Mouse (Mus musculus) cerebellum, postnatal 36 days (tissue): ENCODE data around the gene Olfr527.

Experiments used
- DNase-seq, 2 experiments: peaks; one replicate each; pipeline ENCODE4 v3.0.0; 2021 to 2022; ENCODE audit warnings: mixed read lengths in 2 of 2

Gene Olfr527

GRCm38 (mm10) chr7:140333717-140334116 lies at the start of gene Olfr527:
TSS of gene Olfr527 (plus strand) at chr7:140334017.
- no peak for DNase-seq

- no peak for DNase-seq
Observed at GRCm38 (mm10) chr7:140295746-140296145, 38.1 kb upstream of the Olfr527 start.

- DNase-seq = no peak
Observed at GRCm38 (mm10) chr7:140296876-140297275, 36.9 kb upstream of the Olfr527 start.

GRCm38 (mm10) chr7:140299416-140299815 lies 34.4 kb upstream of the Olfr527 start:
- no peak for DNase-seq

- DNase-seq = no peak
Observed at GRCm38 (mm10) chr7:140319861-140320385, 13.9 kb upstream of the Olfr527 start.

- DNase-seq = no peak
Observed at GRCm38 (mm10) chr7:140320558-140320957, 13.3 kb upstream of the Olfr527 start, which contains the start of gene Olfr525. TSS of gene Olfr525 (plus strand) at chr7:140320858.

- DNase-seq = no peak
Observed at GRCm38 (mm10) chr7:140321135-140321534, 12.7 kb upstream of the Olfr527 start.

GRCm38 (mm10) chr7:140329766-140330304 lies 4.0 kb upstream of the Olfr527 start:
- DNase-seq = no peak

GRCm38 (mm10) chr7:140361571-140361970 lies 27.8 kb downstream of the Olfr527 start, which contains the start of gene Olfr60:
TSS of gene Olfr60 (minus strand) at chr7:140361671.
- no peak for DNase-seq

- no peak for DNase-seq
Observed at GRCm38 (mm10) chr7:140374300-140374699, 40.5 kb downstream of the Olfr527 start.

GRCm38 (mm10) chr7:140376231-140376630 lies 42.4 kb downstream of the Olfr527 start, which contains the start of gene Olfr530:
TSS of gene Olfr530 (minus strand) at chr7:140376331.
- DNase-seq = no peak

GRCm38 (mm10) chr7:140376911-140377310 lies 43.1 kb downstream of the Olfr527 start:
- no peak for DNase-seq
